Mouse (Mus musculus) lung, postnatal 0 days (tissue): Measurements from ENCODE around the gene Six4.

Experiments
- CTCF ChIP-seq: IDR thresholded peaks from 2 replicates; pipeline ENCODE4 v1.5.1; 2016; ENCODE audit warnings: antibody characterized with exemption, mild to moderate bottlenecking
- EP300 ChIP-seq: IDR thresholded peaks from 2 replicates; pipeline ENCODE4 v1.6.1; 2016; ENCODE audit warnings: antibody characterized with exemption, mild to moderate bottlenecking, control low read depth

GRCm38 (mm10) chr12:73088500-73088899 is 24.8 kb downstream of the Six4 start:
- TF ChIP-seq CTCF (no peak), EP300 (no peak)
